Mouse (Mus musculus): ENCODE measurements around the gene Chl1.

Chl1 gene

DNA sequence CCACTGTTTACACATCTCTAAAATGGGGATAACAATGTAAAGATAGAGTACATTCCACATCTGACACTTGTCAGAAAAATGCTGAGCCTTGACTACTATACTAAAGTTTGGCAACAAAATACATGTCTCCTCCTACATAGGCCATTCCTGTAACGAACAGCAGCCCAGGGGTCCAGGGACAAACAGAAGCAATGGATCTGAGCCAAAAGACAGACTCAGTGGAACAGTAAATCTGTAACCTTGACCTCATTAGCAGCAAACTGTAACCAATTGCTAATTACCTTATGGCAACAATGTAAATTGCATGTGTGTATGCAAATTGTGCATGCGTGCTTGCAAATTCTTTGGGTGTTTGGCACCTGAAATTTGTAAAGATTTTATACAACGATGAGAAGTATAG, 100.3 kb downstream of the Chl1 start:
- Histone ChIP-seq H3K27me3 (ENCODE audit: insufficient read depth, low read length) (no peaks in the 10 kb centered on the region), H3K9me3 (ENCODE audit: low read length) (no peaks in the 10 kb centered on the region), H3K4me3 (replicated peaks; ENCODE audit: low read length) (no peak overlapping the region), H3K4me1 (replicated peaks; ENCODE audit: low read depth, low read length) (no peaks in the 10 kb centered on the region), H3K36me3 (ENCODE audit: insufficient read depth, low read length) (no peaks in the 10 kb centered on the region)
- no peak for TF ChIP-seq POU5F1 (IDR thresholded peaks at IDR 0.05; ENCODE audit: borderline replicate concordance, low read length)
- TF ChIP-seq NANOG (IDR thresholded peaks at IDR 0.05; ENCODE audit: borderline replicate concordance, low read length): no peak
- no peak for TF ChIP-seq CTCF (conservative IDR thresholded peaks at IDR 0.05; ENCODE audit: low read length)

DNA sequence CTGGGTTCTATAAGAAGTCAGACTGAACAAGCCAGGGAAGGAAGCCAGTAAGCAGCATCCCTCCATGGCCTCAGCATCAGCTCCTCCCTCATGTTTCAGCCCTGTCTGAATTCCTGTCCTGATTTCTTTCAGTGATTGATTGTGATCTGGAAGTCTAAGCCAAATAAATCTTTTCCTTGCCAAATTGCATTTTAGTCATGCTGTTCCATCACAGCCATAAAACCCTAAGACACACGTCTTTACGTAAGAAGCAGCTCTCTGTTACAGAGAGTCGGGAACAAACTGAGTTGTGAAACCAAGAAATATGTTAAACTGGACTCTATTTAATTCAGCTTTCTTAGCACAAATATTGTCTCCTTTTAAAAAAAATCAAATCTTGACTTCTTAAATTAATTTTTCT, 102.2 kb downstream of the Chl1 start:
- no peaks in the 10 kb centered on the region for H3K9me3 ChIP-seq (ENCODE audit: low read length)

DNA sequence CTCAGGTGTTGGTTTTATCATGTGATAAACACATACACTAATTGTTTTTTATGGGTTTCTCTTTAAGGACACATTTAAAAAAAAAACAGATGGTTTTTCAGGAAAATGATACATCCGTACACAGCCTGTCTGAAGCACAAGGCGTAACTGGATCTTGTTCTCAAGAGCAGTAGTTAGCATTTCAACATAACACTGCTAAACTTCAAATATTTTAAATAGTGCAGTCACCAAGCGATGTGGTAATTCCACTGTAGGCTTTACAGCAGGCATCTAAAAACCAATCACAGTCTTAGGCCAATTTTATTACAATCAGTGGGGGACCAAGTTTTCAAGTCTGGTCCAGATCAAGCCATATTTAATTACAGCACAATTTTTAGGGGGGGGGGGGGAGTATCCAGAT, 103.3 kb downstream of the Chl1 start:
- no peaks in the 10 kb centered on the region for H3K27me3 ChIP-seq (ENCODE audit: insufficient read depth, low read length)
- H3K9me3 ChIP-seq (ENCODE audit: low read length): no peaks in the 10 kb centered on the region
- H3K4me1 ChIP-seq (replicated peaks; ENCODE audit: low read depth, low read length): no peaks in the 10 kb centered on the region
- TF ChIP-seq CTCF (conservative IDR thresholded peaks at IDR 0.05; ENCODE audit: low read length) (no peak), POU5F1 (IDR thresholded peaks at IDR 0.05; ENCODE audit: borderline replicate concordance, low read length) (no peak), NANOG (IDR thresholded peaks at IDR 0.05; ENCODE audit: borderline replicate concordance, low read length) (no peak)
- no peak overlapping the region for H3K4me3 ChIP-seq (replicated peaks; ENCODE audit: low read length)
- no peaks in the 10 kb centered on the region for H3K36me3 ChIP-seq (ENCODE audit: insufficient read depth, low read length)

More for the DNA sequence above, 102.2 kb downstream of the Chl1 start:
- no peaks in the 10 kb centered on the region for H3K36me3 ChIP-seq (ENCODE audit: insufficient read depth, low read length)
- no peaks in the 10 kb centered on the region for H3K4me1 ChIP-seq (replicated peaks; ENCODE audit: low read depth, low read length)
- TF ChIP-seq NANOG (IDR thresholded peaks at IDR 0.05; ENCODE audit: borderline replicate concordance, low read length) (no peak), CTCF (conservative IDR thresholded peaks at IDR 0.05; ENCODE audit: low read length) (no peak), POU5F1 (IDR thresholded peaks at IDR 0.05; ENCODE audit: borderline replicate concordance, low read length) (no peak)
- H3K27me3 ChIP-seq (ENCODE audit: insufficient read depth, low read length): no peaks in the 10 kb centered on the region
- no peak overlapping the region for H3K4me3 ChIP-seq (replicated peaks; ENCODE audit: low read length)

DNA sequence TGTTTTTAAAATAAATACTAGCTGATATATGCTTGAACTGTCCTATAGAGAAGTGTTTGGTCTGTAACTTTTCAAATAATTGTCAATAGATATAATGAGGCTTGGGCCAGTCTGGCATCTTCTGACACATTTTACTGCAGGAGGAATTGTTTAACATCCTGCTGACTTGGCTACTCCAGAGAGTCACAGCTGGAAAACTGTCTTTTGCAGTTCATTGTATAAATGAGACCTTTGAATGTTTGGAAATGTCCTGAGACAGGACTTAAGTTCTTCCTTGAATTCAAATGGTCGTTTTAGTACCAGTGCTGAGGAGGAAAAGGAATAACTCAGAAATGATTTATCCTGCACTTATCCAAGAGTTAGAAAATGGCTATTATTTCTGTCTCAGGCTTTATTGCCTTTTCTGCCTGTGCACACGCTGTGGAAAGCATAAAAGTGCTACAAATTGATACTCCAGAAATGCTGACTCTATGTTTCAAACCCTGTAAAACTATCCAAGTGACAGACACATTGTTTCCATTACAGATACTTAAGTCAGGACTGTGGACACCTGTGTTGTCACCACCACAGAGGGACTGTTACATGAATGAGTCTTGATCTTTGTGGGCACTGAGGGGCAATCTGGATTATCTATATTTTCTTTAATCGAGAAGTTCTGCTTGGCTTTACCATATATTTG, 105.7 kb downstream of the Chl1 start:
- no peaks in the 10 kb centered on the region for H3K36me3 ChIP-seq (ENCODE audit: insufficient read depth, low read length)
- H3K4me1 ChIP-seq (replicated peaks; ENCODE audit: low read depth, low read length): no peaks in the 10 kb centered on the region
- H3K9me3 ChIP-seq (ENCODE audit: low read length): no peaks in the 10 kb centered on the region
- H3K27me3 ChIP-seq (ENCODE audit: insufficient read depth, low read length): no peaks in the 10 kb centered on the region
- TF ChIP-seq POU5F1 (IDR thresholded peaks at IDR 0.05; ENCODE audit: borderline replicate concordance, low read length) (no peak), NANOG (IDR thresholded peaks at IDR 0.05; ENCODE audit: borderline replicate concordance, low read length) (no peak), CTCF (conservative IDR thresholded peaks at IDR 0.05; ENCODE audit: low read length) (no peak)
- no peak overlapping the region for H3K4me3 ChIP-seq (replicated peaks; ENCODE audit: low read length)

DNA sequence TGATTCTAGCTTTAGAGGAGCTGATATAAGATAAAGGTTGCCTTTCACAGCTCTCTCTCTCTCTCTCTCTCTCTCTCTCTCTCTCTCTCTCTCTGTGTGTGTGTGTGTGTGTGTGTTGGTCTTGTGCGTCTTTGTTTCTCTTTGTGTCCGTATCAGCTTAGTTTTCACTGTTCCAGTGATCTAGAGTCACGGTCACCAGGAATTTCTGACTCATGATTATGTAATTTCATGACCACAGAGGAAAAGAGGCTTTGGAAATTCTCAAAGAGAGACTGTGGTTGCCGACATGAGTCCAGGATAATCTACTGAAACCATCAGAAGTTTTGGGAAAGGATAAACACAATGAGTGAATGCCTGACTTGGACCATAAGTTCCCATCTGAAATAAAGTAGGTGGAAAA, 110.5 kb downstream of the Chl1 start:
- no peaks in the 10 kb centered on the region for H3K27me3 ChIP-seq (ENCODE audit: insufficient read depth, low read length)
- no peaks in the 10 kb centered on the region for H3K9me3 ChIP-seq (ENCODE audit: low read length)
- H3K4me1 ChIP-seq (replicated peaks; ENCODE audit: low read depth, low read length): no peaks in the 10 kb centered on the region
- H3K36me3 ChIP-seq (ENCODE audit: insufficient read depth, low read length): no peaks in the 10 kb centered on the region
- TF ChIP-seq POU5F1 (IDR thresholded peaks at IDR 0.05; ENCODE audit: borderline replicate concordance, low read length): no peak
- no peak for TF ChIP-seq NANOG (IDR thresholded peaks at IDR 0.05; ENCODE audit: borderline replicate concordance, low read length)
- no peak for TF ChIP-seq CTCF (conservative IDR thresholded peaks at IDR 0.05; ENCODE audit: low read length)
- H3K4me3 ChIP-seq (replicated peaks; ENCODE audit: low read length): no peak overlapping the region

DNA sequence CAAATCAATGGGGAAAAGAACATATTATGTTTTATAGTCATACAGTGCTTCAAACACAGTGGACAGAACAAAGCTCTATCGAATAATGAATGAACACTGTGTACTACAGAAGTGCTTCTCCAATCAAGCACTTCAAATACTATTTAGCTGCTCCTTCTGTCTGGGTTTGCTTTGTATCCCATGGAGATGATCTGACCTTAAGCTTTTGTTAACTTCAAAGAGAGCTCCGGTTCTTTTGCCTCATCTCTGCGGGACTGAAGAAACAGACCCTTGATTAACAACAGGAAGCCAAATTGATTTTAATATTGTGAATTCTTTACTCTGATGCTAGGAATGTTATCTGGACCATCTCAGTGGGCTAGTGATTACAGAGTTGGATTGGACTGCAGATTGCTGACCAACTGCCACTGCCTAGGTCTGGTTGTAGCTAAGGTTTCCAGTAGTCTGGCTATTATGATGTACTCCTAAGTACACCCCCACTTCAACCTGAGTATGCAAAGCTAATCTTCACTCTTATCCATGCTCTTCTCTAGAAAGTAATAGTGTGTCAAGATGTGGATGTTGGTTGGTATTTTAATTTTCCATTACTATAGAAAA, 111.8 kb downstream of the Chl1 start:
- Histone ChIP-seq H3K4me1 (replicated peaks; ENCODE audit: low read depth, low read length) (no peaks in the 10 kb centered on the region), H3K4me3 (replicated peaks; ENCODE audit: low read length) (no peak overlapping the region), H3K27me3 (ENCODE audit: insufficient read depth, low read length) (no peaks in the 10 kb centered on the region), H3K9me3 (ENCODE audit: low read length) (no peaks in the 10 kb centered on the region), H3K36me3 (ENCODE audit: insufficient read depth, low read length) (no peaks in the 10 kb centered on the region)
- no peak for TF ChIP-seq POU5F1 (IDR thresholded peaks at IDR 0.05; ENCODE audit: borderline replicate concordance, low read length)
- no peak for TF ChIP-seq CTCF (conservative IDR thresholded peaks at IDR 0.05; ENCODE audit: low read length)
- TF ChIP-seq NANOG (IDR thresholded peaks at IDR 0.05; ENCODE audit: borderline replicate concordance, low read length): no peak

DNA sequence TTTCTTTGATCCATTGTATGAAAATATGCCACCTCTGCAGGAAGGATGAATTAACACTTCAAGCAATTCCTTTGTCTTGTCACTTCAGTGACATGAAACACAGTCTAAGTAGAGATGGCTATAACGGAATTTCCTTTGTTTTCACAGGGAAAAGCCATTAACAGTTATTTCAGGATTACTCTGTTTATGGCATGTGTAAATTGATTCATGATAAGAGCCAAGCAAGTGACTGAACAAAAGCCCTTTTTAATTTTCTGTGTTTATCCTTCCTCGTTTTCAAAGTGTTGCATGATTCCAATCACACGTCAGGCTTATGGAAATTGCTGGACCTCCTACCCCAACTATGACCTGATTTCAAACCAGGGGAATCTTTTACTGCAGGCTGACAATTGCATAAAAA, 122.5 kb downstream of the Chl1 start:
- Histone ChIP-seq H3K36me3 (ENCODE audit: insufficient read depth, low read length) (no peaks in the 10 kb centered on the region), H3K4me1 (replicated peaks; ENCODE audit: low read depth, low read length) (no peaks in the 10 kb centered on the region), H3K27me3 (ENCODE audit: insufficient read depth, low read length) (no peaks in the 10 kb centered on the region), H3K9me3 (ENCODE audit: low read length) (no peaks in the 10 kb centered on the region), H3K4me3 (replicated peaks; ENCODE audit: low read length) (no peak overlapping the region)
- no peak for TF ChIP-seq NANOG (IDR thresholded peaks at IDR 0.05; ENCODE audit: borderline replicate concordance, low read length)
- TF ChIP-seq POU5F1 (IDR thresholded peaks at IDR 0.05; ENCODE audit: borderline replicate concordance, low read length): no peak
- TF ChIP-seq CTCF (conservative IDR thresholded peaks at IDR 0.05; ENCODE audit: low read length): no peak

DNA sequence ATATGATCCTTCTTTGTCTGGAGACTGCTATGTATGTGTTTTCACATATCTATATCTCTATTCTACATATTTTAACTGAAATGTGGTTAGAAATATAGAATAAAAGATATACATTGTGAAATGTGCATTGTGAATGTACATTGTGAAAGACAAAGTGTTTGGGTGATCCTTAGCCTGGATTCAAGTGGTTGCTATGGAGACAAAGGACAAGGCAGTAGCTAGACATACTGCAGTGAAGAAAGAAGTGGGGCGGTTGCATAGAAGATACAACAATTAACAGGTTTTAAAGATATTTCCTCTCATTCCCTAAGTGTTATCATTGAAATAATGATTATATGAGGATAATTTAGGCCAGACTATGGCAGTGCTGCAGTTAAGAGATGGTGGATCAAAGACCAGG, 146.4 kb downstream of the Chl1 start:
- TF ChIP-seq CTCF (conservative IDR thresholded peaks at IDR 0.05; ENCODE audit: low read length) (no peak), POU5F1 (IDR thresholded peaks at IDR 0.05; ENCODE audit: borderline replicate concordance, low read length) (no peak), NANOG (IDR thresholded peaks at IDR 0.05; ENCODE audit: borderline replicate concordance, low read length) (no peak)
- Histone ChIP-seq H3K9me3 (ENCODE audit: low read length) (no peaks in the 10 kb centered on the region), H3K4me3 (replicated peaks; ENCODE audit: low read length) (no peak overlapping the region), H3K4me1 (replicated peaks; ENCODE audit: low read depth, low read length) (no peaks in the 10 kb centered on the region), H3K36me3 (ENCODE audit: insufficient read depth, low read length) (no peaks in the 10 kb centered on the region), H3K27me3 (ENCODE audit: insufficient read depth, low read length) (no peaks in the 10 kb centered on the region)
